Mouse (Mus musculus): ENCODE data around the gene Nxn. TPM values are rescaled to one million over a fixed set of nuclear protein-coding genes. Genes with fewer than 3 reads are reported as not detected.
A peak's percentile ranks its signal among the peaks of the same experiment; 100 is the strongest.

Gene Nxn
- polyA plus RNA-seq, 1 experiment = 51.7 TPM

GRCm38 (mm10) chr11:76315785-76316444 lies 83.0 kb downstream of the Nxn start:
- Histone ChIP-seq H3K27me3 (ENCODE audit: control insufficient read depth, insufficient read depth, low read length, poor library complexity, severe bottlenecking) (no peaks in the 10 kb centered on the region), H3K9me3 (replicated peaks; ENCODE audit: control insufficient read depth, insufficient read depth, low read length, poor library complexity, severe bottlenecking) (no peaks in the 10 kb centered on the region), H3K4me3 (ENCODE audit: low read depth, low read length) (no peak overlapping the region), H3K4me1 (ENCODE audit: control insufficient read depth, insufficient read depth, low read length) (peaks cover 11% of the 10 kb centered on the region), H3K27ac (ENCODE audit: insufficient read depth, low read length) (no peak overlapping the region), H3K36me3 (ENCODE audit: control insufficient read depth, insufficient read depth, low read length, poor library complexity, severe bottlenecking) (no peaks in the 10 kb centered on the region), H3K9ac (ENCODE audit: low read depth, poor library complexity, severe bottlenecking) (no peak overlapping the region)
- TF ChIP-seq CTCF (IDR thresholded peaks at IDR 0.05; ENCODE audit: low read depth, low read length) (no peak), EP300 (IDR thresholded peaks at IDR 0.05; ENCODE audit: insufficient read depth, low read depth, low read length) (no peak), POLR2A (IDR thresholded peaks at IDR 0.05; ENCODE audit: insufficient read depth, low read length) (no peak)

- TF ChIP-seq POLR2A (IDR thresholded peaks at IDR 0.05; ENCODE audit: insufficient read depth, low read length) (no peak), CTCF (IDR thresholded peaks at IDR 0.05; ENCODE audit: low read depth, low read length) (peak; percentile 2)
- H3K27ac ChIP-seq (ENCODE audit: insufficient read depth, low read length) = no peak overlapping the region
- H3K27me3 ChIP-seq (ENCODE audit: control insufficient read depth, insufficient read depth, low read length, poor library complexity, severe bottlenecking) = no peaks in the 10 kb centered on the region
- H3K4me1 ChIP-seq (ENCODE audit: control insufficient read depth, insufficient read depth, low read length) = peaks cover 17% of the 10 kb centered on the region
- no peaks in the 10 kb centered on the region for H3K9me3 ChIP-seq (replicated peaks; ENCODE audit: control insufficient read depth, insufficient read depth, low read length, poor library complexity, severe bottlenecking)
- no peak overlapping the region for H3K4me3 ChIP-seq (ENCODE audit: low read depth, low read length)
- no peaks in the 10 kb centered on the region for H3K36me3 ChIP-seq (ENCODE audit: control insufficient read depth, insufficient read depth, low read length, poor library complexity, severe bottlenecking)
- no peak overlapping the region for H3K9ac ChIP-seq (ENCODE audit: low read depth, poor library complexity, severe bottlenecking)
Observed at GRCm38 (mm10) chr11:76314741-76315140, 84.2 kb downstream of the Nxn start.

GRCm38 (mm10) chr11:76314140-76314539 lies 84.8 kb downstream of the Nxn start:
- no peaks in the 10 kb centered on the region for H3K36me3 ChIP-seq (ENCODE audit: control insufficient read depth, insufficient read depth, low read length, poor library complexity, severe bottlenecking)
- H3K27ac ChIP-seq (ENCODE audit: insufficient read depth, low read length) = no peak overlapping the region
- no peak overlapping the region for H3K4me3 ChIP-seq (ENCODE audit: low read depth, low read length)
- TF ChIP-seq CTCF (IDR thresholded peaks at IDR 0.05; ENCODE audit: low read depth, low read length) (no peak), POLR2A (IDR thresholded peaks at IDR 0.05; ENCODE audit: insufficient read depth, low read length) (no peak), EP300 (IDR thresholded peaks at IDR 0.05; ENCODE audit: insufficient read depth, low read depth, low read length) (no peak)
- H3K9me3 ChIP-seq (replicated peaks; ENCODE audit: control insufficient read depth, insufficient read depth, low read length, poor library complexity, severe bottlenecking) = no peaks in the 10 kb centered on the region
- H3K9ac ChIP-seq (ENCODE audit: low read depth, poor library complexity, severe bottlenecking) = no peak overlapping the region
- H3K27me3 ChIP-seq (ENCODE audit: control insufficient read depth, insufficient read depth, low read length, poor library complexity, severe bottlenecking) = no peaks in the 10 kb centered on the region
- H3K4me1 ChIP-seq (ENCODE audit: control insufficient read depth, insufficient read depth, low read length) = peaks cover 13% of the 10 kb centered on the region

GRCm38 (mm10) chr11:76312805-76313204 lies 86.1 kb downstream of the Nxn start:
- Histone ChIP-seq H3K27me3 (ENCODE audit: control insufficient read depth, insufficient read depth, low read length, poor library complexity, severe bottlenecking) (no peaks in the 10 kb centered on the region), H3K9me3 (replicated peaks; ENCODE audit: control insufficient read depth, insufficient read depth, low read length, poor library complexity, severe bottlenecking) (no peaks in the 10 kb centered on the region), H3K4me1 (ENCODE audit: control insufficient read depth, insufficient read depth, low read length) (peaks cover 10% of the 10 kb centered on the region), H3K27ac (ENCODE audit: insufficient read depth, low read length) (0 out of 2 replicates have a peak overlapping the region, but pooled peaks have one; percentile 15), H3K9ac (ENCODE audit: low read depth, poor library complexity, severe bottlenecking) (no peak overlapping the region), H3K36me3 (ENCODE audit: control insufficient read depth, insufficient read depth, low read length, poor library complexity, severe bottlenecking) (no peaks in the 10 kb centered on the region), H3K4me3 (ENCODE audit: low read depth, low read length) (no peak overlapping the region)
- TF ChIP-seq POLR2A (IDR thresholded peaks at IDR 0.05; ENCODE audit: insufficient read depth, low read length) (no peak), CTCF (IDR thresholded peaks at IDR 0.05; ENCODE audit: low read depth, low read length) (no peak), EP300 (IDR thresholded peaks at IDR 0.05; ENCODE audit: insufficient read depth, low read depth, low read length) (no peak)

GRCm38 (mm10) chr11:76311224-76312000 lies 87.5 kb downstream of the Nxn start:
- H3K4me3 ChIP-seq (ENCODE audit: low read depth, low read length) = no peak overlapping the region
- H3K9me3 ChIP-seq (replicated peaks; ENCODE audit: control insufficient read depth, insufficient read depth, low read length, poor library complexity, severe bottlenecking) = no peaks in the 10 kb centered on the region
- H3K9ac ChIP-seq (ENCODE audit: low read depth, poor library complexity, severe bottlenecking) = no peak overlapping the region
- TF ChIP-seq EP300 (IDR thresholded peaks at IDR 0.05; ENCODE audit: insufficient read depth, low read depth, low read length) (no peak), CTCF (IDR thresholded peaks at IDR 0.05; ENCODE audit: low read depth, low read length) (no peak), POLR2A (IDR thresholded peaks at IDR 0.05; ENCODE audit: insufficient read depth, low read length) (no peak)
- peaks cover 6% of the 10 kb centered on the region for H3K4me1 ChIP-seq (ENCODE audit: control insufficient read depth, insufficient read depth, low read length)
- H3K36me3 ChIP-seq (ENCODE audit: control insufficient read depth, insufficient read depth, low read length, poor library complexity, severe bottlenecking) = no peaks in the 10 kb centered on the region
- no peak overlapping the region; the same call in 1 of the 2 replicates for H3K27ac ChIP-seq (ENCODE audit: insufficient read depth, low read length)
- H3K27me3 ChIP-seq (ENCODE audit: control insufficient read depth, insufficient read depth, low read length, poor library complexity, severe bottlenecking) = no peaks in the 10 kb centered on the region

- H3K9me3 ChIP-seq (replicated peaks; ENCODE audit: control insufficient read depth, insufficient read depth, low read length, poor library complexity, severe bottlenecking) = no peaks in the 10 kb centered on the region
- H3K27me3 ChIP-seq (ENCODE audit: control insufficient read depth, insufficient read depth, low read length, poor library complexity, severe bottlenecking) = no peaks in the 10 kb centered on the region
- H3K36me3 ChIP-seq (ENCODE audit: control insufficient read depth, insufficient read depth, low read length, poor library complexity, severe bottlenecking) = no peaks in the 10 kb centered on the region
- H3K4me3 ChIP-seq (ENCODE audit: low read depth, low read length) = no peak overlapping the region
- H3K27ac ChIP-seq (ENCODE audit: insufficient read depth, low read length) = peak overlapping the region; percentile 6; the same call in 1 of the 2 replicates
- TF ChIP-seq EP300 (IDR thresholded peaks at IDR 0.05; ENCODE audit: insufficient read depth, low read depth, low read length) (no peak), CTCF (IDR thresholded peaks at IDR 0.05; ENCODE audit: low read depth, low read length) (no peak), POLR2A (IDR thresholded peaks at IDR 0.05; ENCODE audit: insufficient read depth, low read length) (no peak)
- H3K4me1 ChIP-seq (ENCODE audit: control insufficient read depth, insufficient read depth, low read length) = peaks cover 6% of the 10 kb centered on the region
- no peak overlapping the region for H3K9ac ChIP-seq (ENCODE audit: low read depth, poor library complexity, severe bottlenecking)
Observed at GRCm38 (mm10) chr11:76309868-76310267, 89.1 kb downstream of the Nxn start.

Data from ES-Bruce4 (cell line).